Mouse (Mus musculus): ENCODE measurements at regions not wholly inside any gene's neighbourhood (a gene's known extent, or its start where the extent isn't known, plus 50 kb on each side); places are given as distances from the start of the nearest gene placed in this dataset.

GRCm38 (mm10) chr14:104661696-104662095 is 139.3 kb upstream of the Rnf219 start:
- H3K27ac ChIP-seq (replicated peaks): no peak overlapping the region
- 76% methylated on average over 1 of the region's 1 CpGs for WGBS
- no peak overlapping the region for H3K4me3 ChIP-seq (replicated peaks)
- no peak overlapping the region for H3K9ac ChIP-seq
- H3K4me2 ChIP-seq (replicated peaks): no peak overlapping the region
- no peak for ATAC-seq (ENCODE audit: insufficient number of reproducible peaks, low FRiP score, low TSS enrichment, low read depth)
- H3K4me1 ChIP-seq: no peaks in the 10 kb centered on the region
- H3K9me3 ChIP-seq (replicated peaks): no peaks in the 10 kb centered on the region
- H3K27me3 ChIP-seq: no peaks in the 10 kb centered on the region
- no peaks in the 10 kb centered on the region for H3K36me3 ChIP-seq

GRCm38 (mm10) chr14:104658751-104659150 is 136.3 kb upstream of the Rnf219 start:
- H3K4me2 ChIP-seq (replicated peaks): no peak overlapping the region
- no peak overlapping the region for H3K9ac ChIP-seq
- no peaks in the 10 kb centered on the region for H3K9me3 ChIP-seq (replicated peaks)
- H3K36me3 ChIP-seq: no peaks in the 10 kb centered on the region
- 92% methylated on average over 1 of the region's 1 CpGs for WGBS
- no peak overlapping the region for H3K27ac ChIP-seq (replicated peaks)
- no peaks in the 10 kb centered on the region for H3K4me1 ChIP-seq
- no peak for ATAC-seq (ENCODE audit: insufficient number of reproducible peaks, low FRiP score, low TSS enrichment, low read depth)
- no peak overlapping the region for H3K4me3 ChIP-seq (replicated peaks)
- H3K27me3 ChIP-seq: no peaks in the 10 kb centered on the region

GRCm38 (mm10) chr14:104649980-104650379 is 127.5 kb upstream of the Rnf219 start:
- no peak overlapping the region for H3K9ac ChIP-seq
- H3K36me3 ChIP-seq: no peaks in the 10 kb centered on the region
- H3K27ac ChIP-seq (replicated peaks): no peak overlapping the region
- H3K4me2 ChIP-seq (replicated peaks): no peak overlapping the region
- no peak overlapping the region for H3K4me3 ChIP-seq (replicated peaks)
- WGBS: 77% methylated on average over 5 of the region's 5 CpGs
- H3K27me3 ChIP-seq: no peaks in the 10 kb centered on the region
- no peaks in the 10 kb centered on the region for H3K9me3 ChIP-seq (replicated peaks)
- H3K4me1 ChIP-seq: no peaks in the 10 kb centered on the region
- ATAC-seq (ENCODE audit: insufficient number of reproducible peaks, low FRiP score, low TSS enrichment, low read depth): no peak

GRCm38 (mm10) chr14:104644626-104645025 is 122.2 kb upstream of the Rnf219 start:
- H3K4me2 ChIP-seq (replicated peaks): no peak overlapping the region
- no peaks in the 10 kb centered on the region for H3K9me3 ChIP-seq (replicated peaks)
- no peak for ATAC-seq (ENCODE audit: insufficient number of reproducible peaks, low FRiP score, low TSS enrichment, low read depth)
- no peaks in the 10 kb centered on the region for H3K4me1 ChIP-seq
- H3K27me3 ChIP-seq: no peaks in the 10 kb centered on the region
- H3K9ac ChIP-seq: no peak overlapping the region
- H3K27ac ChIP-seq (replicated peaks): no peak overlapping the region
- H3K36me3 ChIP-seq: no peaks in the 10 kb centered on the region
- WGBS: 86% methylated on average over 4 of the region's 4 CpGs
- H3K4me3 ChIP-seq (replicated peaks): no peak overlapping the region

GRCm38 (mm10) chr14:104642783-104643182 is 120.3 kb upstream of the Rnf219 start:
- no peaks in the 10 kb centered on the region for H3K9me3 ChIP-seq (replicated peaks)
- H3K27me3 ChIP-seq: no peaks in the 10 kb centered on the region
- H3K4me2 ChIP-seq (replicated peaks): no peak overlapping the region
- H3K36me3 ChIP-seq: no peaks in the 10 kb centered on the region
- H3K4me3 ChIP-seq (replicated peaks): no peak overlapping the region
- H3K9ac ChIP-seq: no peak overlapping the region
- no peak overlapping the region for H3K27ac ChIP-seq (replicated peaks)
- H3K4me1 ChIP-seq: no peaks in the 10 kb centered on the region
- WGBS: 53% methylated on average over 6 of the region's 6 CpGs
- ATAC-seq (ENCODE audit: insufficient number of reproducible peaks, low FRiP score, low TSS enrichment, low read depth): no peak

- no peak for ATAC-seq (ENCODE audit: insufficient number of reproducible peaks, low FRiP score, low TSS enrichment, low read depth)
- WGBS: 58% methylated on average over 7 of the region's 7 CpGs
- H3K27ac ChIP-seq (replicated peaks): no peak overlapping the region
- H3K9me3 ChIP-seq (replicated peaks): no peaks in the 10 kb centered on the region
- H3K27me3 ChIP-seq: no peaks in the 10 kb centered on the region
- no peak overlapping the region for H3K4me3 ChIP-seq (replicated peaks)
- no peaks in the 10 kb centered on the region for H3K36me3 ChIP-seq
- no peak overlapping the region for H3K9ac ChIP-seq
- no peaks in the 10 kb centered on the region for H3K4me1 ChIP-seq
- no peak overlapping the region for H3K4me2 ChIP-seq (replicated peaks)
These were observed 116.9 kb upstream of the Rnf219 start for GRCm38 (mm10) chr14:104639300-104639699.

- WGBS: 78% methylated on average over 3 of the region's 3 CpGs
- Histone ChIP-seq H3K27me3 (no peaks in the 10 kb centered on the region), H3K27ac (replicated peaks) (no peak overlapping the region), H3K4me3 (replicated peaks) (no peak overlapping the region), H3K36me3 (no peaks in the 10 kb centered on the region), H3K9ac (no peak overlapping the region), H3K4me2 (replicated peaks) (no peak overlapping the region), H3K4me1 (no peaks in the 10 kb centered on the region), H3K9me3 (replicated peaks) (no peaks in the 10 kb centered on the region)
- ATAC-seq (ENCODE audit: insufficient number of reproducible peaks, low FRiP score, low TSS enrichment, low read depth): no peak
These were observed 89.0 kb upstream of the Rnf219 start for GRCm38 (mm10) chr14:104611467-104611866.

- ATAC-seq (ENCODE audit: insufficient number of reproducible peaks, low FRiP score, low TSS enrichment, low read depth): no peak
- H3K27ac ChIP-seq (replicated peaks): no peak overlapping the region
- no peak overlapping the region for H3K4me3 ChIP-seq (replicated peaks)
- H3K9ac ChIP-seq: no peak overlapping the region
- H3K27me3 ChIP-seq: no peaks in the 10 kb centered on the region
- H3K4me1 ChIP-seq: no peaks in the 10 kb centered on the region
- H3K9me3 ChIP-seq (replicated peaks): no peaks in the 10 kb centered on the region
- H3K36me3 ChIP-seq: no peaks in the 10 kb centered on the region
- 65% methylated on average over 4 of the region's 4 CpGs for WGBS
- H3K4me2 ChIP-seq (replicated peaks): no peak overlapping the region
These were observed 87.9 kb upstream of the Rnf219 start for GRCm38 (mm10) chr14:104610378-104610777.

GRCm38 (mm10) chr14:104594851-104595250 is 72.4 kb upstream of the Rnf219 start:
- Histone ChIP-seq H3K4me1 (no peaks in the 10 kb centered on the region), H3K36me3 (no peaks in the 10 kb centered on the region), H3K4me3 (replicated peaks) (no peak overlapping the region), H3K9ac (no peak overlapping the region), H3K4me2 (replicated peaks) (no peak overlapping the region), H3K9me3 (replicated peaks) (no peaks in the 10 kb centered on the region), H3K27me3 (no peaks in the 10 kb centered on the region), H3K27ac (replicated peaks) (no peak overlapping the region)
- ATAC-seq (ENCODE audit: insufficient number of reproducible peaks, low FRiP score, low TSS enrichment, low read depth): no peak
- WGBS: 68% methylated on average over 3 of the region's 3 CpGs

Data from embryonic facial prominence, embryonic 15.5 days (tissue).